Mouse (Mus musculus) kidney, embryonic 16.5 days (tissue): ENCODE measurements around the gene Tsga10ip. TPM values are rescaled to one million over a fixed set of nuclear protein-coding genes. Genes with fewer than 3 reads are reported as not detected.
"Not testable (repeated sequence)": the region's sequence is repeated elsewhere in the genome, so short reads cannot be mapped to it uniquely, and the experiment has no call there.

ENCODE experiments used
- ATAC-seq: fragments of 200-750 bp; cut with Nextera tagmentation; 2 replicates; pipeline ENCODE4 v1.8.0; 2017; ENCODE audit warnings: moderate TSS enrichment; ENCODE audit not compliant: low FRiP score, low TSS enrichment
- H3K27ac ChIP-seq: fragments of 300-500 bp; sonication (generic); 2 replicates; pipeline ENCODE4 v1.5.1; 2014; ENCODE audit warnings: low read length
- H3K27me3 ChIP-seq: fragments of 300-500 bp; sonication (generic); 2 replicates; pipeline ENCODE4 v1.6.1; 2014; ENCODE audit warnings: low read length, control low read depth, mixed read lengths; ENCODE audit not compliant: insufficient read depth
- H3K36me3 ChIP-seq: fragments of 300-500 bp; sonication (generic); 2 replicates; pipeline ENCODE4 v1.6.1; 2014; ENCODE audit warnings: low read length, control low read depth, mixed read lengths; ENCODE audit not compliant: insufficient read depth
- H3K4me1 ChIP-seq: fragments of 300-500 bp; sonication (generic); 2 replicates; pipeline ENCODE4 v1.6.1; 2014; ENCODE audit warnings: low read length, control low read depth, mixed read lengths; ENCODE audit not compliant: insufficient read depth
- H3K4me2 ChIP-seq: fragments of 300-500 bp; sonication (generic); replicated peaks from 2 replicates; pipeline ENCODE4 v1.6.1; 2014; ENCODE audit warnings: low read depth, low read length
- H3K4me3 ChIP-seq: fragments of 300-500 bp; sonication (generic); 2 replicates; pipeline ENCODE4 v1.5.1; 2014; ENCODE audit warnings: mild to moderate bottlenecking, low read length
- H3K9ac ChIP-seq: fragments of 300-500 bp; sonication (generic); replicated peaks from 2 replicates; pipeline ENCODE4 v1.6.1; 2014; ENCODE audit warnings: low read length
- H3K9me3 ChIP-seq: fragments of 300-500 bp; sonication (generic); 2 replicates; pipeline ENCODE4 v1.6.1; 2016; ENCODE audit warnings: low read length, control low read depth
- WGBS: fragments of 180-500 bp; shearing (Covaris S2); extraction: QIAGEN DNeasy Blood & Tissue Kit; methylation state at CpG from one replicate; pipeline ENCODE4 v1.1.7; 2014; 5-methylcytosine and 5-hydroxymethylcytosine counted together
- polyA plus RNA-seq: library from polyadenylated mRNA; unstranded; fragments of >200 nt; fragmentation: Nextera tagmentation; extraction: Ambion mirVana; gene quantifications from 2 replicates; pipeline ENCODE4 v1.2.1, GENCODE M21; 2015

Gene Tsga10ip
- polyA plus RNA-seq, 1 experiment from 2014 or later = 0.41 TPM

DNA sequence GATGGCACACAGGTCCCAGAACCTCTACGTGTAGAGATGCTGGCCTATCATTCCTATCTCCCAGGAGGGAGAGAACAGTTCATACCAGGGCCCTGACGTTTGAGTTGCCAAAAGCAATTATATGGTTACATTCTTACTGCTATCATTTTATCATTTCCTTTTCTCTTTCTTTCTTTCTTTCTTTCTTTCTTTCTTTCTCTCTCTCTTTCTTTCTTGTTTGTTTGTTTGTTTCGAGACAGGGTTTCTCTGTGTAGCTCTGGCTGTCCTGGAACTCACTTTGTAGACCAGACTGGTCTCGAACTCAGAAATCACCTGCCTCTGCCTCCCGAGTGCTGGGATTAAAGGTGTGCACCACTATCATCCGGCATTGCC is 52.8 kb downstream of the Tsga10ip start, which contains the start of gene Cst6:
Gene Cst6, minus strand, starts transcription at position 73 of the 372 bp plus-strand sequence.
- Histone ChIP-seq H3K4me3 (peak within 1 kb of the TSS; percentile 41), H3K4me2 (peak within 1 kb of the TSS; percentile 75), H3K9ac (peak within 1 kb of the TSS; percentile 65)
- not testable (repeated sequence) for H3K36me3 ChIP-seq, H3K27ac ChIP-seq, H3K9me3 ChIP-seq, H3K27me3 ChIP-seq, H3K4me1 ChIP-seq, ATAC-seq
- WGBS = 59% methylated on average over 6 of the region's 6 CpGs

DNA sequence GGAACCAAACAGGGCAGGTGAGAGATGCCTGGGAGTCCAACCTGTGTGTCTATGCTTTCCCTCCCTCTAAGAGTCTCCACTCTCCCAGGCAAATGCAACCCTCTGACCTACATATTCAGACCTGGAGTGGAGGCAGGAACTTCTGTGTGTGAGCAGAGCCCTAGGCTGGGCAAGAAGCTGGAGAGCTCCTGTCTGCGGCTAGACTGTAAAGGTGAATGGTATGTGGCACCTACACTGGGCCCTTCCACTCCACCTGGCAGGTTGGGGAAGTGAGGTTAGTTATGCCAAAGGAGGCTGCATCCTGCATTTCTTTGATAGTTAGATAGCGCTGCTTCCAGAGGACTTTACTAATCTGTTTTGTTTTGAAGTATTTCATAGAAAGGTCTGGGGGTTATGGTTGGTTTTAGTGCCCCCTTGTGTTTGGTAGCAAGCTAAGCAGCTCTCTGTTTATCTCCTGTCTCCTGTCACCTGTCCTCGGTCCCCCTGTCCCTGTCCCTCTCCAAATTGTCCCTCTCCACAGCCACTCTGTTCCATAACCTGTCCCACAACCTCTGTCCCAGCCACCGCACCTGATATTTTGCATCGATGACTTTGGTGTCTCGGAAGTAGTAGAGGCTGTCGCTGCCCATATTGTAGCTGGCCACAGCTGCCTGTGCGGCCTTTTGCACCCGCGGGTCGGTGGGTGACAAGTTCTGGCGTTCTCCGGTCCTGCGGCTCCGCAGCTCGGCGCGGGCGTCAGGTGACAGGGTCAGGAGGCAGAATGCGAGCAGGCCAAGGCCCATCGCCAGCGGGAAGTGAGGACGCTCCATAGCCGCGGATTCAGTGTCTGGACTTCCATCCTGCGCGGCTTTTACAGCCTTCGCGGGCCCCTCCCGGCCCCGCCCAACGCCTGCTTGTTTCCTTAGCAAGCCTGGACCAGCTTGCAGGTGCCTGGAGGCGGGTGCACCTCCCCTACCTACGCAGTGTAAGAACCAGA is 53.5 kb downstream of the Tsga10ip start:
- Histone ChIP-seq H3K36me3 (no peaks in the 10 kb centered on the region), H3K27ac (no peak overlapping the region), H3K4me2 (peak overlapping the region; percentile 75), H3K9me3 (no peaks in the 10 kb centered on the region), H3K4me1 (peaks cover 5% of the 10 kb centered on the region; the same call in 1 of the 2 replicates), H3K9ac (peak overlapping the region; percentile 65), H3K27me3 (no peaks in the 10 kb centered on the region), H3K4me3 (peak overlapping the region; percentile 41)
- WGBS = 4% methylated on average over 34 of the region's 34 CpGs
- ATAC-seq = 0 out of 2 replicates have a peak, but pooled peaks have one; percentile 27

DNA sequence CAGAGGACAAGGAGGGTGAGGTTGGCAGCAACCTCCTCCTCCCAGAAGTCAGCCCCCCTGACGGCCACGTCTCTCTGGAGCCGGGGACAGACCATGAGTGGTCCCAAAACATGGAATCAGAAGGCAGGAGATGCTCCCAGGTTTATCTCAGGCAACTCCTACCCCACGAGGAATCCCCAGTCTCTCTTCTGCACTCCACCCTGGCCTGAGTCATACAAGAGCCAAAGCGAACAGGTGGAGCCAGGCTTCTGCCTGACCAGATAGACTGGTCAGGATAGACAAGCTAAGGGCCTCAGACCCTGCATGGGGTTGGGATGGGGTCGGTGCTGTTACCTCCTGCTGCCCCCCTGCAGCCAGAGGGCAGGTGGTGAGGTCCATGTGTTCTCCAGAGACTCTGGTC is 54.3 kb downstream of the Tsga10ip start:
- no peak for ATAC-seq
- peaks cover 5% of the 10 kb centered on the region; the same call in 1 of the 2 replicates for H3K4me1 ChIP-seq
- H3K9ac ChIP-seq = no peak overlapping the region
- H3K9me3 ChIP-seq = no peaks in the 10 kb centered on the region
- 75% methylated on average over 6 of the region's 6 CpGs for WGBS
- H3K27ac ChIP-seq = no peak overlapping the region
- H3K27me3 ChIP-seq = no peaks in the 10 kb centered on the region
- no peak overlapping the region for H3K4me3 ChIP-seq
- no peak overlapping the region for H3K4me2 ChIP-seq
- no peaks in the 10 kb centered on the region for H3K36me3 ChIP-seq

DNA sequence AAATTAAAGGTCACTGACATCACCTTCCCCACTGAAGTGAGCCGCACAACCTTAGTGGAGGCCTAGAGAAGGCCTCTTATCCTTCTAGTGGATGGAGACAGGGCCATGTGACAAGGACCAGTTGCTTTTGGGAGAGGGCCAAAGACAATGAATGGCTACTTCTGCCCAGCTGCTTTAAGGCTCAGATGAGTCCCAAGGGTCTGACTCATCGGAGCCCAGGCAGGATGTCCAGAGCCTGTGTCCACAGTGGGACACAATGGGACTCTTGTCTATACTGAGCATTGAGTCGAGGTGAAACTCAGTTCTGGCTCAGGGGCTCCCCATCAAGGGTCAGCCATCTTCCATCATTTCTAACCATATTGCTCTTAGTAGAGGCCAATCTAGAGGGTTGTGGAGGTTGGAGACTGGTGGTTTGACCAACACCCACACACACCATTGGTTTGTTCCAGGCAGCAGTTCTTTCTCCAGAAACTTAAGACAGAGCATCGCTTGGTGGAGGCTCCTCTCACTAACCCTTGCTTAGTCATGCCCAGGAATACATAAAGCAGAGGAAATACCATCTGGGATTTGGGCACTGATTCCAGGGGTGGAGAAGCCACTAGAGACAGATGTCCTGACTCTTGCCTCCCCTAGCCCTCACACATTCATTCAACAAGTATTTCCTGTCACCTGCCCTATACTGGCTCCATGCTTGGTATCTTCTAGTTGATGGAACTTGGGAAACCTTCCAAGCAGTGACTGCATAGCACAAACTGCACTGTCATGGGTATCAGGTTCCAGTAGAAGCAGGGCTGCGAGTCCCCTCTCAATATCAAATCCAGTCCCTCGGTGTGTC is 56.8 kb downstream of the Tsga10ip start:
- Histone ChIP-seq H3K27ac (no peak overlapping the region), H3K9ac (no peak overlapping the region), H3K4me2 (no peak overlapping the region), H3K27me3 (no peaks in the 10 kb centered on the region), H3K4me3 (no peak overlapping the region), H3K9me3 (no peaks in the 10 kb centered on the region), H3K36me3 (no peaks in the 10 kb centered on the region), H3K4me1 (peaks cover 5% of the 10 kb centered on the region; the same call in 1 of the 2 replicates)
- ATAC-seq = 0 out of 2 replicates have a peak, but pooled peaks have one; percentile 49
- 62% methylated on average over 6 of the region's 6 CpGs for WGBS

DNA sequence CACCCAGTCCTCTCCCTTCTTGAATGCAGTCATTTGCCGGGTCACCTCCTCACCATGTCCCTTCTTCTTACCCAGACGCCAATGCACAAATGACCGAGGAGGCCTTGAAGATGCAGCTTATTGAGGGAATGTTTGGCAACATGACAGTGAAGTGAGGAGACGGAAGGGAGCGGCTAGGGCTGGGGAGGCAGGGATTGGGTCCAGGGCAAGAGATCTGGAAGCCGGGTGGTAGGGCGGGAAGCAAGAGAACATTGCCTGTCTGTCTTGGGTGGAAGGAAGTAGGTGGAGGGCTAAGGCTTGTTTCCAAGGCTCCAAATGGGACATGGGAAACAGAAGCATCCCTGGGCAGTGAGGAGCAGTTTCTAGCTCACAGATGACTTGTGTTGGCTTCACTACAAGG is 61.0 kb downstream of the Tsga10ip start:
- H3K4me1 ChIP-seq = no peaks in the 10 kb centered on the region
- WGBS = 90% methylated on average over 7 of the region's 7 CpGs
- no peak overlapping the region for H3K9ac ChIP-seq
- no peaks in the 10 kb centered on the region for H3K36me3 ChIP-seq
- no peak for ATAC-seq
- no peak overlapping the region for H3K27ac ChIP-seq
- no peak overlapping the region for H3K4me3 ChIP-seq
- no peak overlapping the region for H3K4me2 ChIP-seq
- H3K9me3 ChIP-seq = no peaks in the 10 kb centered on the region
- no peaks in the 10 kb centered on the region for H3K27me3 ChIP-seq

Other genes with a start within 250 kb of the Tsga10ip start
- 23.8 and 27.7 TPM in 2 replicates for gene Pacs1, start 129.4 kb downstream of the Tsga10ip start, polyA plus RNA-seq
- gene Sf3b2, start 107.1 kb downstream of the Tsga10ip start, polyA plus RNA-seq = 344 and 387 TPM in 2 replicates
- gene Gal3st3, start 104.2 kb downstream of the Tsga10ip start, polyA plus RNA-seq = 3.2 and 4.2 TPM in 2 replicates
- not detected in 2 replicates for gene Catsper1, start 66.8 kb downstream of the Tsga10ip start, polyA plus RNA-seq
- 0.58 TPM in 1 of 2 replicates, not detected in the other for gene Cst6, start 53.0 kb downstream of the Tsga10ip start, polyA plus RNA-seq
- gene Eif1ad, start 35.8 kb downstream of the Tsga10ip start, polyA plus RNA-seq = 61.7 and 62.2 TPM in 2 replicates
- 453 and 487 TPM in 2 replicates for gene Banf1, start 35.4 kb downstream of the Tsga10ip start, polyA plus RNA-seq
- 75.3 and 92.2 TPM in 2 replicates for gene Sart1, start 13.8 kb downstream of the Tsga10ip start, polyA plus RNA-seq
- 226 and 236 TPM in 2 replicates for gene Drap1, start 22.5 kb upstream of the Tsga10ip start, polyA plus RNA-seq
- gene AI837181, start 22.6 kb upstream of the Tsga10ip start, polyA plus RNA-seq = 24.0 and 50.8 TPM in 2 replicates
- 0.54 TPM in 1 of 2 replicates, not detected in the other for gene Fosl1, start 45.0 kb upstream of the Tsga10ip start, polyA plus RNA-seq
- 7.8 and 8.6 TPM in 2 replicates for gene Ccdc85b, start 55.4 kb upstream of the Tsga10ip start, polyA plus RNA-seq
- 129 and 138 TPM in 2 replicates for gene Fibp, start 58.1 kb upstream of the Tsga10ip start, polyA plus RNA-seq
- 1.9 and 2.1 TPM in 2 replicates for gene Ctsw, start 66.0 kb upstream of the Tsga10ip start, polyA plus RNA-seq
- gene Efemp2, start 71.4 kb upstream of the Tsga10ip start, polyA plus RNA-seq = 197 and 208 TPM in 2 replicates
- 44.2 and 50.5 TPM in 2 replicates for gene Mus81, start 85.9 kb upstream of the Tsga10ip start, polyA plus RNA-seq
- gene Cfl1, start 87.9 kb upstream of the Tsga10ip start, polyA plus RNA-seq = 2,772 and 2,914 TPM in 2 replicates
- gene 1700020D05Rik, start 101.3 kb upstream of the Tsga10ip start, polyA plus RNA-seq = not detected in 2 replicates
- gene Snx32, start 108.0 kb upstream of the Tsga10ip start, polyA plus RNA-seq = 9.9 and 10.6 TPM in 2 replicates
- 17.2 and 18.9 TPM in 2 replicates for gene Ovol1, start 158.1 kb upstream of the Tsga10ip start, polyA plus RNA-seq
- gene Ap5b1, start 165.5 kb upstream of the Tsga10ip start, polyA plus RNA-seq = 10.9 and 11.5 TPM in 2 replicates
- gene Rnaseh2c, start 199.3 kb upstream of the Tsga10ip start, polyA plus RNA-seq = 133 and 146 TPM in 2 replicates
- 56.1 and 57.4 TPM in 2 replicates for gene Kat5, start 207.7 kb upstream of the Tsga10ip start, polyA plus RNA-seq
- gene Rela, start 235.0 kb upstream of the Tsga10ip start, polyA plus RNA-seq = 56.9 and 58.3 TPM in 2 replicates